Mouse (Mus musculus) thymus, adult 2 months (tissue): Measurements from ENCODE around the gene Cope. TPM values are rescaled to one million over a fixed set of nuclear protein-coding genes. Genes with fewer than 3 reads are reported as not detected.

ENCODE experiments used
- DNase-seq: peaks from one replicate; pipeline ENCODE4 v3.0.0; 2021
- H3K27ac ChIP-seq: fragments of 200-500 bp; 2 replicates; pipeline ENCODE4 v1.5.1; 2012; ENCODE audit warnings: low read length, control low read depth; ENCODE audit not compliant: control insufficient read depth, insufficient read depth
- H3K27me3 ChIP-seq: fragments of 200-500 bp; 2 replicates; pipeline ENCODE4 v1.6.1; 2012; ENCODE audit warnings: mild to moderate bottlenecking, low read length, moderate library complexity, mixed read lengths; ENCODE audit not compliant: control insufficient read depth, insufficient read depth
- H3K36me3 ChIP-seq: fragments of 200-500 bp; 2 replicates; pipeline ENCODE4 v1.6.1; 2012; ENCODE audit warnings: mild to moderate bottlenecking, low read length, moderate library complexity; ENCODE audit not compliant: control insufficient read depth, insufficient read depth
- H3K4me1 ChIP-seq: fragments of 200-500 bp; replicated peaks from 2 replicates; pipeline ENCODE4 v1.6.1; 2012; ENCODE audit warnings: low read length; ENCODE audit not compliant: control insufficient read depth, insufficient read depth
- H3K4me3 ChIP-seq: fragments of 200-500 bp; 2 replicates; pipeline ENCODE4 v1.5.1; 2012; ENCODE audit warnings: mild to moderate bottlenecking, low read length, control low read depth, moderate library complexity; ENCODE audit not compliant: control insufficient read depth, insufficient read depth
- CTCF ChIP-seq: fragments of 200-500 bp; IDR thresholded peaks from 2 replicates; pipeline ENCODE4 v1.5.1; 2012; ENCODE audit warnings: mild to moderate bottlenecking, control low read depth, low read length, moderate library complexity, borderline replicate concordance; ENCODE audit not compliant: control insufficient read depth, poor library complexity, insufficient read depth; ENCODE audit errors: extremely low read depth
- POLR2A ChIP-seq: fragments of 200-500 bp; IDR thresholded peaks from 2 replicates; pipeline ENCODE4 v1.6.1; 2012; ENCODE audit warnings: mild to moderate bottlenecking, low read length, control low read depth, moderate library complexity; ENCODE audit not compliant: control insufficient read depth, poor library complexity, insufficient read depth; ENCODE audit errors: extremely low read depth
- WGBS: fragments of 180-500 bp; shearing (Covaris S2); methylation state at CpG from one replicate; pipeline ENCODE4 v1.1.7; 2018; 5-methylcytosine and 5-hydroxymethylcytosine counted together
- polyA plus RNA-seq: library from polyadenylated mRNA; depleted of rRNA; stranded (reverse); fragments of >200 nt; gene quantifications from 2 replicates; pipeline ENCODE4 v1.2.3, GENCODE M21; 2012

Cope gene
- polyA plus RNA-seq, 1 experiment = 454 TPM

DNA sequence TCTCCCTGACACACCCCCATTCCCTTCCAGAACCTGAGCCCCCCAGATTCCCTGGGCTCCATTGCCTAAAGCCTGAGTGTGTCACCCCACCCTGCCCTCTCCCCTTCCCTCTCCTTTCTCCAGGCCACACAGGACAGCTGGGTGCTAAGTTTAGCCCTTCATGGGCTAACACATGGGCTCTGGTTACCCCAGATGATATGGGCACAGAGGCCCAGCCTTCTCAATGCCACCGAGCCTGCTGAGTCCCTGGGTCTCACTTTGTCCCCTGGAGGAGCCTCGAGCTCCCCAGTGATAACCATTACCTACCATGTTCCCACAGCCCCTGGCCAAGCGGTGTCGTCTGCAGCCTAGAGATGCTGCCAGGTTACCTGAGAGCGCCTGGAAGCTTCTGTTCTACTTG is 15.6 kb downstream of the Cope start:
- DNase-seq = no peak
- Histone ChIP-seq H3K27ac (no peak overlapping the region), H3K4me1 (peaks cover 9% of the 10 kb centered on the region; the same call in 1 of the 2 replicates), H3K27me3 (no peaks in the 10 kb centered on the region), H3K36me3 (no peaks in the 10 kb centered on the region; the same call in 1 of the 2 replicates), H3K4me3 (no peak overlapping the region)
- WGBS = 92% methylated on average over 5 of the region's 5 CpGs
- TF ChIP-seq POLR2A = no peak
- no peak for TF ChIP-seq CTCF

DNA sequence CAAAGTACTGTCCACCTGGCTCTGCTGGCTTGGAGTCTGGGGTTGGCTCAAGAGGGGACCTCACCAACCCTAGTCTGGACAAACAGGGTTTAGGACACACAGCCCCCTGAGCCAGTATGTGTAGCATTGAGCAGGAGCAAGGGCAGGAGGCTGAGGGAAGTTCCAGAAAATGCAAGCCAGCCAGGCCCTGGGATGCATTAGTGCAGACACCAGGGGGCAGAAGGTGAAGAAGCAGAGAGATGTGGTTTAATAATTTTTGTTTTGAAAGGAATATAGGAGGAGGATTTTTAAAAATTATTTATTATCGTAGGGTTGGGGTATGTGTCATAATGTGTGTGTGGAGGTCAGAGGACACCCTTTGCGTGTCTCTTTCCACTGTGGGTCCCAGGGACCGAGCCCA is 21.4 kb downstream of the Cope start:
- Histone ChIP-seq H3K36me3 (no peaks in the 10 kb centered on the region), H3K27ac (no peak overlapping the region), H3K4me3 (no peak overlapping the region), H3K27me3 (no peaks in the 10 kb centered on the region), H3K4me1 (no peaks in the 10 kb centered on the region)
- WGBS = 92% methylated on average over 3 of the region's 3 CpGs
- no peak for TF ChIP-seq POLR2A
- no peak for TF ChIP-seq CTCF
- no peak for DNase-seq

DNA sequence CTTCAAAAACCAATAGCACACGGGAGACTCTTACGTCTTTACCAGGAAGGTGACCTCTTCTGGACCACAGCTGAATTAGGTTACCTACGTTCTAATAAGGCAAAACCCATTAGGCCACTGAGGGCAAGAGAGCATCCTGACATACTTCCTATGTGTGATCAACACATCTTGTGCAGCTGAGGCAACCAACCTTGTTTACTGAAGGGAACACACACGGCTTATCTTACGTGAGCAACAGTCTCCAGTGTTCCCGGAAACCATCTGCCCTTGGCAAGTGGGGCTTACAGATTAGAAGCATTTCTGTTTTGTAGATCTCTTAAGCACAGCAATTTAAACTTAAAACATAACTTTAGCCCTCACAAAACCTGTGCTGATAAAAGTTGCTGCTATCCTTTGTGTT is 25.2 kb downstream of the Cope start:
- 98% methylated on average over 6 of the region's 6 CpGs for WGBS
- H3K36me3 ChIP-seq = peaks cover 17% of the 10 kb centered on the region
- no peak for TF ChIP-seq POLR2A
- TF ChIP-seq CTCF = no peak
- no peak overlapping the region for H3K4me3 ChIP-seq
- H3K27me3 ChIP-seq = no peaks in the 10 kb centered on the region
- H3K27ac ChIP-seq = no peak overlapping the region
- no peak for DNase-seq
- H3K4me1 ChIP-seq = no peaks in the 10 kb centered on the region

DNA sequence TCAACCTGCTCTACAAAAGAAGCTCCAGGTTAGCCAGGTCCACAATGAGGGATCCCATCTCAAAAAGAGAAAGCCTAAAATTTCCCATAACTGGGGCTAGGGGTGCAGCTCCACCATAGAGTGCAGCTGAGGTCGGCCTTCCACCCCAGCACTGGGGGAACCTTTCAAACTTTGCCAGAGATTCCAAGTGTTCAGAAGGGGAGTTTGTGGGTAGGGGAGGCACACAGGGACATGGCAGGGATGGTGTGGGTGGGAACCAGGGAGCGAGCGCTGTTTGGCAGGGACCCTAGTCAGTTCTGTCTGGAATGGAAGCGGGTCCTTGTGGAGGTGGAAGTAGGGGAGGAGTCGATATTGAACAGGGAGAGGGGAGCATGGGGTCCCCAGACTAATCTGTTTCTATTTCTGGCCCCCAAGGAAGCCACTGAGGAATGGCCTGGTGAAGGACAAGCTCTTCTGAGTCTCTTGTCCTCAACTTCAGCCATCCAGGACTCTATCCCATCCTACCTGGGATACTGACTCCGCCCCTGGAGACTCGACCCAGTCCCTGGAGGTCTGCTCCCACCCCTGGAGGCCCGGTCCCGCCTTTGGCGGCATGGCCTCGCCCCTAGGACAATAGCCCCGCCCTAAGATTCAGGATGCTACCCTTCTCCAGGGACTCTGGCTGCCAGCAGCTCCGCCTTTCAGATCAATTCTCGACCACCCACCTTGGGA is 27.0 kb downstream of the Cope start, which contains the start of gene Gdf1:
Gdf1 (plus strand) TSS at position 694 of the 711 bp plus-strand sequence.
- Histone ChIP-seq H3K4me1 (no peaks in the 10 kb centered on the region), H3K27ac (no peak within 1 kb of the TSS), H3K27me3 (no peaks in the 10 kb centered on the region), H3K4me3 (no peak within 1 kb of the TSS), H3K36me3 (peaks cover 35% of the 10 kb centered on the region)
- TF ChIP-seq CTCF (no peak), POLR2A (no peak)
- DNase-seq = no peak
- WGBS = 63% methylated on average over 14 of the region's 14 CpGs

DNA sequence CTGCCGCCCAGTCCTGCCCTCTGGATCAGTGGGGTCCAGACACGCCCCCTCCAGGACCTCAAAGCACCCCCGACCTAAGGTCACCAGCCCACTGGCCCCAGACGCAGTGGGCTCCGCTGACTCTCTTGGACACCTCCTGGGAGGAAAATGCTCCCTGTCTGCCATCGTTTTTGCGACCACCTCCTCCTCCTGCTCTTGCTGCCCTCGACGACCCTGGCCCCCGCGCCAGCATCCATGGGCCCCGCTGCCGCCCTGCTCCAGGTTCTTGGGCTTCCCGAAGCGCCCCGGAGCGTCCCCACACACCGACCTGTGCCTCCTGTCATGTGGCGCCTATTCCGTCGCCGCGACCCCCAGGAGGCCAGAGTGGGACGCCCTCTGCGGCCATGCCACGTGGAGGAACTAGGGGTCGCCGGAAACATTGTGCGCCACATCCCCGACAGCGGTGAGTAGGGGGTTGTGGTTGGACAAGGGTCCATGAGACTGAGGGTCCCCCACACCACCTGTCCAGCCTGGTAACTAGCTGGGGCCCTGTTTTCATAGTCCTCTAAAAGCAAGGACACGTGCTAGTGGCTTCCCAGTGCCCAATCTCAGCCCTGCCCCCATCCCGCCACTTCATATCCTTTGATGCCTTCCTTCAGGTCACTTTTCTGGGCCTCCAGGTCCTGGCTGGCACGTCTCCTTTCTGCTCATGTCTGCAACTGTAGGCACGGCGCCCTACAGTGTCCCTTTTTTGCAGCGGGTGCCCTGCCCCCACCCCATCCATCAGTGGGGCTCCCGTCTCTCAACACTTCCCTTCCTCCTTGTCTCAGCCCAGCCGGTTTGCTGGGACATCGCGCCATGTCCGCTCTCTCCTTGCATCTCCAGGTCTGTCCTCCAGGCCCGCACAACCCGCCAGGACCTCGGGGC is 27.8 kb downstream of the Cope start:
- no peaks in the 10 kb centered on the region for H3K4me1 ChIP-seq
- 50% methylated on average over 45 of the region's 45 CpGs for WGBS
- TF ChIP-seq CTCF = no peak
- no peak for TF ChIP-seq POLR2A
- H3K27ac ChIP-seq = no peak overlapping the region
- no peak overlapping the region for H3K4me3 ChIP-seq
- no peaks in the 10 kb centered on the region for H3K27me3 ChIP-seq
- no peak for DNase-seq
- H3K36me3 ChIP-seq = peaks cover 43% of the 10 kb centered on the region

DNA sequence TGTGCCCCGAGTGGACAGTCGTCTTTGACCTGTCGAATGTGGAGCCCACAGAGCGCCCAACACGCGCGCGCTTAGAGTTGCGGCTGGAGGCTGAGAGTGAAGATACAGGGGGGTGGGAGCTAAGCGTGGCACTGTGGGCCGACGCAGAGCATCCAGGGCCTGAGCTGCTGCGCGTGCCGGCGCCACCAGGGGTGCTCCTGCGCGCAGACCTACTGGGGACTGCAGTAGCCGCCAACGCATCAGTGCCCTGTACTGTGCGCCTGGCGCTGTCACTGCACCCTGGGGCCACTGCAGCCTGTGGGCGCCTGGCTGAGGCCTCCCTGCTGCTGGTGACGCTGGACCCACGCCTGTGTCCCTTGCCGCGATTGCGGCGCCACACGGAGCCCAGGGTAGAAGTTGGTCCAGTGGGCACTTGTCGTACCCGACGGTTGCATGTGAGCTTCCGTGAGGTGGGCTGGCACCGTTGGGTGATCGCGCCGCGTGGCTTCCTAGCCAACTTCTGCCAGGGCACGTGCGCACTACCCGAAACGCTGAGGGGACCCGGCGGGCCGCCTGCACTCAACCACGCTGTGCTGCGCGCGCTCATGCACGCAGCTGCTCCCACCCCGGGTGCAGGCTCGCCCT is 28.5 kb downstream of the Cope start:
- H3K27ac ChIP-seq = no peak overlapping the region

More for the DNA sequence above, 28.5 kb downstream of the Cope start:
- Histone ChIP-seq H3K27me3 (no peaks in the 10 kb centered on the region), H3K4me1 (no peaks in the 10 kb centered on the region), H3K4me3 (no peak overlapping the region), H3K36me3 (peaks cover 50% of the 10 kb centered on the region)
- no peak for DNase-seq
- TF ChIP-seq CTCF (no peak), POLR2A (no peak)
- WGBS = 92% methylated on average over 53 of the region's 53 CpGs
